Comparison of ENCODE assay signal across 9 mouse cellular contexts in genomic region chr8:110646064-110646463, GRCm38 (mm10). TPM values are rescaled to one million over a fixed set of nuclear protein-coding genes. Genes with fewer than 3 reads are reported as not detected.
DNase-seq lines count a peak whose midpoint lies in the region; ATAC-seq lines count a peak whose summit lies in the region.
"Had no signal": no experiment of that assay in that cellular context is flagged by ENCODE, and none has a peak within 500 bp of the region (broad histone marks: within the 10 kb centered on the region; RNA-seq: fewer than 3 reads in every experiment).

No protein-coding gene starts in this region.

- peak; percentile 72 for DNase-seq in layer of hippocampus, adult 11-12 months (ENCODE audit: low spot score)
- no peak for DNase-seq in layer of hippocampus, adult 9-10 months (ENCODE audit: low spot score)
- DNase-seq in cerebellum, adult 8-10 months: peak; percentile 87
- DNase-seq in frontal cortex, postnatal 10 days (ENCODE audit: low spot score in 2 of 2): peak; percentile 57 to 73
- DNase-seq in layer of hippocampus, postnatal 10 days (ENCODE audit: low spot score in 2 of 2): peak; percentile 86 to 89
- peak; percentile 75 to 83 for DNase-seq in lung, postnatal 4 days
- peak; percentile 23 for DNase-seq in splenic B cell, adult 2 months (ENCODE audit: low read depth, low spot score)

- peaks cover 1% of the 10 kb centered on the region for H3K36me3 ChIP-seq in splenic B cell, adult 2 months (ENCODE audit: control insufficient read depth, insufficient read depth, low read length, poor library complexity, severe bottlenecking)

- no peaks in the 10 kb centered on the region for H3K27me3 ChIP-seq in splenic B cell, adult 2 months (ENCODE audit: control insufficient read depth, insufficient read depth, low read length, poor library complexity, severe bottlenecking)
- H3K27me3 ChIP-seq: midbrain, embryonic 12.5 days had no signal

- peak; percentile 59 to 79 for ATAC-seq in hematopoietic stem cell, adult 5-6 weeks (replicated peaks in 1 of 2; ENCODE audit: insufficient read depth in 1 of 2, low FRiP score in 2 of 2, low TSS enrichment in 1 of 2, low read depth in 1 of 2, poor library complexity in 2 of 2, severe bottlenecking in 2 of 2)

RNA-seq across cellular contexts. Expression of gene Vac14, which starts 27.7 kb away (rescaled TPM):
- 13.6 and 17.3 TPM in 2 replicates for total RNA-seq in hematopoietic stem cell, adult 5-6 weeks (2017)
- total RNA-seq in layer of hippocampus, postnatal 10 days (2021): 10 to 100 TPM; 35.6 to 36.5 TPM
